Mouse (Mus musculus) embryonic stem cell, embryonic (primary cell): ENCODE results near the gene Tcf25.
"Not testable (repeated sequence)": the region's sequence is repeated elsewhere in the genome, so short reads cannot be mapped to it uniquely, and the experiment has no call there.

Source experiments
- CTCF ChIA-PET, 4 experiments: fragments of 300-600 bp in 2 of 4; fragments of 350-600 bp in 2 of 4; sonication (Branson Sonifier 250); formaldehyde crosslinking; loops; one replicate each; lab custom pipeline; 2022; ENCODE audit warnings: inconsistent platforms in 2 of 4; lab: Charles Lee
- POLR2A ChIA-PET, 4 experiments: fragments of 300-600 bp in 2 of 4; fragments of 350-600 bp in 2 of 4; sonication (Branson Sonifier 250); formaldehyde crosslinking; loops; one replicate each; lab custom pipeline; 2022; ENCODE audit warnings: antibody characterized with exemption in 4 of 4, inconsistent platforms in 1 of 4; lab: Charles Lee

The Tcf25 gene

GRCm38 (mm10) chr8:123426511-123427509 lies 53.3 kb downstream of the Tcf25 start:
- ChIA-PET POLR2A (interaction anchor here in 1 of 4 experiments (0.9 kb wide), 1 partner anchor 14 kb away, joined by 3 read pairs; no protein-coding TSS in a partner anchor), CTCF (no interaction called here)

- ChIA-PET POLR2A (no interaction called here), CTCF (no interaction called here)
Observed at GRCm38 (mm10) chr8:123427639-123428275, 54.2 kb downstream of the Tcf25 start.

GRCm38 (mm10) chr8:123428343-123428893 lies 54.9 kb downstream of the Tcf25 start:
- ChIA-PET POLR2A (no interaction called here), CTCF (no interaction called here)

- ChIA-PET POLR2A (no interaction called here), CTCF (no interaction called here)
Observed at GRCm38 (mm10) chr8:123428939-123429721, 55.6 kb downstream of the Tcf25 start.

- CTCF ChIA-PET, POLR2A ChIA-PET: not testable (repeated sequence)
Observed at GRCm38 (mm10) chr8:123429722-123430013, 56.1 kb downstream of the Tcf25 start.

- CTCF ChIA-PET, POLR2A ChIA-PET: not testable (repeated sequence)
Observed at GRCm38 (mm10) chr8:123430936-123431335, 57.4 kb downstream of the Tcf25 start.

- ChIA-PET CTCF (no interaction called here), POLR2A (no interaction called here)
Observed at GRCm38 (mm10) chr8:123431616-123432365, 58.2 kb downstream of the Tcf25 start.

- CTCF ChIA-PET, result no interaction called here
- POLR2A ChIA-PET, result no interaction called here
Observed at GRCm38 (mm10) chr8:123432381-123432780, 58.8 kb downstream of the Tcf25 start.

GRCm38 (mm10) chr8:123433241-123433974 lies 59.9 kb downstream of the Tcf25 start:
- POLR2A ChIA-PET, CTCF ChIA-PET: not testable (repeated sequence)

GRCm38 (mm10) chr8:123441788-123442187 lies 68.2 kb downstream of the Tcf25 start:
- POLR2A ChIA-PET, result interaction anchor here in 1 of 4 experiments (2.9 kb wide), 1 partner anchor 12 kb away, joined by 19 read pairs; no protein-coding TSS in a partner anchor
- CTCF ChIA-PET, result interaction anchor here in 3 of 4 experiments (1.2 to 2.3 kb wide), 3 partner anchors 17 to 19 kb away, joined by 3 to 10 read pairs (median 4); no protein-coding TSS in a partner anchor

GRCm38 (mm10) chr8:123442351-123442750 lies 68.8 kb downstream of the Tcf25 start:
- CTCF ChIA-PET, result interaction anchor here (0.5 to 2.3 kb wide), 32 partner anchors 10 to 209 kb away, joined by 3 to 10 read pairs (median 5); partner anchors contain the start of genes Mc1r (in 4 of the 4), Afg3l1 (in 2 of the 4), Tcf25 (in 1 of the 4) and Vps9d1 (in 1 of the 4)
- POLR2A ChIA-PET, result interaction anchor here in 3 of 4 experiments (0.5 to 2.9 kb wide), 15 partner anchors 10 to 133 kb away, joined by 3 to 19 read pairs (median 4); partner anchors contain the start of genes Afg3l1 (in 1 of the 3), Dbndd1 (in 1 of the 3), Gas8 (in 1 of the 3) and Spire2 (in 1 of the 3)

GRCm38 (mm10) chr8:123442871-123443575 lies 69.5 kb downstream of the Tcf25 start:
- CTCF ChIA-PET, result interaction anchor here (0.5 to 2.3 kb wide), 44 partner anchors 9 to 884 kb away, joined by 3 to 10 read pairs (median 5); partner anchors contain the start of genes Mc1r (in 4 of the 4), Afg3l1 (in 2 of the 4), Dbndd1 (in 1 of the 4) and Tcf25 (in 1 of the 4)

GRCm38 (mm10) chr8:123443576-123443921 lies 70.0 kb downstream of the Tcf25 start:
- CTCF ChIA-PET, result interaction anchor here (0.5 to 2.3 kb wide), 41 partner anchors 10 to 885 kb away, joined by 3 to 10 read pairs (median 5); partner anchors contain the start of genes Mc1r (in 4 of the 4), Afg3l1 (in 2 of the 4), Dbndd1 (in 1 of the 4) and Tcf25 (in 1 of the 4)
- POLR2A ChIA-PET, result interaction anchor here in 3 of 4 experiments (0.6 to 2.9 kb wide), 20 partner anchors 9 to 154 kb away, joined by 3 to 19 read pairs (median 4); partner anchors contain the start of genes Dbndd1 (in 2 of the 3), Afg3l1 (in 1 of the 3), Gas8 (in 1 of the 3) and Spire2 (in 1 of the 3)

More at GRCm38 (mm10) chr8:123442871-123443575, 69.5 kb downstream of the Tcf25 start:
- POLR2A ChIA-PET, result interaction anchor here in 3 of 4 experiments (0.5 to 2.9 kb wide), 23 partner anchors 9 to 153 kb away, joined by 3 to 19 read pairs (median 4); partner anchors contain the start of genes Dbndd1 (in 2 of the 3), Afg3l1 (in 1 of the 3), Gas8 (in 1 of the 3) and Spire2 (in 1 of the 3)

- ChIA-PET POLR2A (interaction anchor here in 3 of 4 experiments (0.6 to 2.6 kb wide), 7 partner anchors 9 to 133 kb away, joined by 3 to 12 read pairs (median 11); partner anchors contain the start of gene Afg3l1 (in 1 of the 3)), CTCF (interaction anchor here in 3 of 4 experiments (0.6 to 1.6 kb wide), 5 partner anchors 38 to 121 kb away, joined by 3 to 6 read pairs (median 3); partner anchors contain the start of genes Mc1r (in 2 of the 3) and Dbndd1 (in 1 of the 3))
Observed at GRCm38 (mm10) chr8:123444131-123444530, 70.6 kb downstream of the Tcf25 start.

GRCm38 (mm10) chr8:123445981-123446380 lies 72.4 kb downstream of the Tcf25 start:
- POLR2A ChIA-PET, result interaction anchor here (0.6 to 3.5 kb wide), 27 partner anchors 7 to 573 kb away, joined by 3 to 18 read pairs (median 4); partner anchors contain the start of genes Tcf25 (in 2 of the 4), Afg3l1 (in 1 of the 4), Fanca (in 1 of the 4) and Mc1r (in 1 of the 4)
- CTCF ChIA-PET, result interaction anchor here in 1 of 4 experiments (0.9 to 2.2 kb wide), 2 partner anchors 39 to 182 kb away, joined by 3 to 7 read pairs; partner anchors contain the start of gene Mc1r
